Mouse (Mus musculus): ENCODE results near the gene Sbk3. TPM values are rescaled to one million over a fixed set of nuclear protein-coding genes. Genes with fewer than 3 reads are reported as not detected.

Gene Sbk3
- total RNA-seq, 2 experiments from 2014 or later = 0.34 to 0.85 TPM

GRCm38 (mm10) chr7:4995268-4996002 lies 24.5 kb upstream of the Sbk3 start:
- intact Hi-C loops (cut with DNase I) = loop anchor here (2.0 kb wide), 2 partner anchors 19 to 55 kb away; partner anchors contain the start of genes Fiz1, Gm44973, Zfp524 and Zfp580

DNA sequence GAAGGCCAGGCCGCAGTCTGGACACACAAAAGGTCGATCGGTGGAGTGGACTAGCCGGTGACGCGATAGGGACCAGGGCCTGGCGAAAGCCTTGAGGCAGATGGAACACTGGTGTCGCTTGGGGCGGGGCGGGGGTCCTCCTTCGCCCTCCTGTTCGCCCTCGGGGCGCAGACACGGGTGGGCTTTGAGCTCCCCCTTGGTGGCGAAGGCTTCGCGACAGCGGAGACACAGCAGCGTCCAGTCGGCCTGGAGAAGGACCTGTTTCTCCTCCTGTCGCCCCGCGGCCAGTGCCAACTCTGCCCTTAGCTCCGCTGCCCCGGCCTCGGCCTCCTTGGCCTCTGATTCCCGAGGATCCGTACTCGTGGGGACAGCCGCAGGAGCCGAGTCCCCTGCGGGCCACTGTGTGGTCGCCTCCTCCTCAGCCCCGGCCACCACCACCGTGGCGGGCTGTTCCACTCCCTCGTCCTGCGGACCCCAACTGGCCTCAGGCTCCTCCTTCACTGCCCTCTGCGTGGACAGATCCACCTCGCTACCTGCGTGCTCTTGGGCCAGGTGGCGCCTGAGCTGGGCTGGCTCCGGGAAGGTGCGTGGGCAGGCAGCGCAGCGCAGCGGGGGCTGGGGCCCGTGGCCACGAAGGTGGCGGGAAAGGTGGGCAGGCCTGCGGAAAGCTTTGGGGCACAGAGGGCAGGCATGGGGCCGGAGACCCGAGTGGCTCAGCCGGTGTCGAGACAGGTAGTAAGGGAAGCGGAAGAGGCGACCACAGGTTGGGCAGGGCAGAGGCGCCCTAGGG lies 23.2 kb upstream of the Sbk3 start:
- no peak for DNase-seq (ENCODE audit: low spot score in 2 of 2)
- intact Hi-C loops (cut with DNase I) = no loop called here

More at GRCm38 (mm10) chr7:4995268-4996002, 24.5 kb upstream of the Sbk3 start:
- DNase-seq (ENCODE audit: low spot score in 2 of 2) = peak in 1 of 2 experiments; percentile 15

DNA sequence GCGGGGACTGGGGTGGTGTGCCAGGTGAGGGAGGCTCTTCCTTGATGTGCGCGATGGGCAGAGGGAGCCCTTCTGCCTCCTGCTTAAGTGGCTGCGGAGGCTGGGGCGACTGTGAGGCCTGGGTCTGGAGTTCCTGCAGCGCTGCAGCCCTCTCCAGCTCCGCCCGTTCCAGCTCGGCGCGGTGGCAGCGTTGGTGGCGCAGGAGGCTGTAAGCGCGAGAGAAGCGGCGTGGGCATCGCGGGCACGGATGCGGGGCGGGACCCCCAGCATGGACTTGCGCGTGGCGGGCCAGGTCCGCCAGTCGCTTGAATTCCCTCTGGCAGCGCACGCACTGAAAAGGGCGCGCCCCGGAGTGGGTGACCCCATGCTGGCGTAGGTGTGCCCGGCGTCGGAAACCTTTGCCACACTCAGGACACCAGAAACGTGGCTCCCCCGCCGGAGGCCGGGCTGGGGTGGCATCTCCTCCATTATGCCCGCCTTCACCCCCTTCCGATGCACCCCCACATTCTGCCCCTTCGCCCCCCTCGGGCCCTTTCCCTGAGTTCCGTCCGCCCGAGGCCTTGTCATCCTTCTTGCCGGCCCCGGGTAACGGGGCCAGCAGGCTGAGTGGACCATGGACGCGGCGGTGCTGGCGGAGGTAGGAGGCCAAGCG lies 22.5 kb upstream of the Sbk3 start:
- intact Hi-C loops (cut with DNase I) = no loop called here
- DNase-seq (ENCODE audit: low spot score in 2 of 2) = no peak

DNA sequence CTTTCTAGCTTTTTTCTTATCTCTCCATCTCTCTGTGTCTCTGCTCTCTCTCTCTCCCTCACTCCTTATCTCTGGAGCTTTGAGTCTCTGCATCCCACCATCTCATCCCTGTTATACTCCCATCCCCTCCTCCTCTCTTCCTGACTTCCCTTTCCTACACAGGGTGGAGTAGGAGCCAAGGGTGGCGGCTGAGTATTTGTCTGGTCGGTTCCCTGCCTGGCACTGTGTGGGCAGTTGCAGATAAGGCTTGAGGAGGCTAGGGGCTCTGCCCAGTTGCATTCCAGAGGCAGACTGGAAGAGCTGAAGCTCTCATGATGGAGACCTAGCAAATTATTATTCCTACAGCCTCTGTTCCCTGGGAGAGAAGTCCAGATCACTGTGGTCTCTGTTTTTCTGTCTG lies 17.3 kb upstream of the Sbk3 start:
- no peak for DNase-seq (ENCODE audit: low spot score in 2 of 2)
- intact Hi-C loops (cut with DNase I) = no loop called here

- DNase-seq (ENCODE audit: low spot score in 2 of 2) = no peak
- intact Hi-C loops (cut with DNase I) = no loop called here
These were observed 5.9 kb upstream of the Sbk3 start for GRCm38 (mm10) chr7:4976832-4977231.

GRCm38 (mm10) chr7:4975455-4975854 lies 4.5 kb upstream of the Sbk3 start:
- no peak for DNase-seq (ENCODE audit: low spot score in 2 of 2)
- intact Hi-C loops (cut with DNase I) = no loop called here

DNA sequence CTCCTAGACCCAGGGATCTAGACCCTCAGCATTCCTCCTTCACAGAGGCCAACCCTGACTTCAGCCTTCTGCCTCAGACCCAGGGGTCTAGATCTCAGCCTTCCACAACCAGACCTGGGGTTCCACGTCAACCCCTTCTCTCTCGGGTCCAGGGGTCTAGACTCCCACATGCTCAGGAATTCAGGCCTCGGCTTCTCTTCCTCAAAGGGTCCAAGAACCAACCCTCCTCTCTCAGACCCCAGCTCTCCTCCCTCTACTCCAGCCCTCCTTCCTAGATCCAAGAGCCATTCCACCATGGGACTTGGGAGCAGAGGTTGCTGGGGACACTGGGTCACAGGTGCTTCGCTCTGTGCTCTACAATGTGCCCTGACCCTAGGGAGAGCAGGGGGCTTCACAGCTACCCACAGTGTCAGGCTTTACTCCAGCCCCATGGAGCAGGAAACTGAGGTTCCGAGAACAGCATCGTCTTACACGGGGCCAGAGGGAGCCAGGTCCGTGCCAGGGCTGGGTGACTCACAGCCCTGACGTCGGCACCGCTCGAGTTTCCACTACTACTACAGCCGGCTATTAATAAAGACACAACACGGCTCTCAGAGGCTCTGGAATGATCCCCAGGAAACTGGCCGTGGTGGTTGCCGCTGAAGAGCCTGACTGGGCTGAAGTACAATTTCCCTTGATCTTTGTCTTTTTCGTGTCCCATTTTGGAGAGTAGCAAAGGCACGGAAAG lies 1.5 kb upstream of the Sbk3 start:
- DNase-seq (ENCODE audit: low spot score in 2 of 2) = peak in 1 of 2 experiments; percentile 29
- intact Hi-C loops (cut with DNase I) = no loop called here

GRCm38 (mm10) chr7:4971710-4972109 lies 742 bp upstream of the Sbk3 start:
- intact Hi-C loops (cut with DNase I) = no loop called here
- no peak for DNase-seq (ENCODE audit: low spot score in 2 of 2)

- DNase-seq (ENCODE audit: low spot score in 2 of 2) = no peak
- intact Hi-C loops (cut with DNase I) = loop anchor here (1.0 kb wide), 1 partner anchor 22 kb away; no protein-coding TSS in a partner anchor
These were observed 6.0 kb downstream of the Sbk3 start for GRCm38 (mm10) chr7:4964988-4965387.

- DNase-seq (ENCODE audit: low spot score in 2 of 2) = peak; percentile 65
- intact Hi-C loops (cut with DNase I) = loop anchor here (1.0 kb wide), 1 partner anchor 21 kb away; no protein-coding TSS in a partner anchor
These were observed 6.7 kb downstream of the Sbk3 start, which contains the start of gene Sbk2 for GRCm38 (mm10) chr7:4964272-4964671. Gene Sbk2 (minus strand): TSS chr7:4964406.

DNA sequence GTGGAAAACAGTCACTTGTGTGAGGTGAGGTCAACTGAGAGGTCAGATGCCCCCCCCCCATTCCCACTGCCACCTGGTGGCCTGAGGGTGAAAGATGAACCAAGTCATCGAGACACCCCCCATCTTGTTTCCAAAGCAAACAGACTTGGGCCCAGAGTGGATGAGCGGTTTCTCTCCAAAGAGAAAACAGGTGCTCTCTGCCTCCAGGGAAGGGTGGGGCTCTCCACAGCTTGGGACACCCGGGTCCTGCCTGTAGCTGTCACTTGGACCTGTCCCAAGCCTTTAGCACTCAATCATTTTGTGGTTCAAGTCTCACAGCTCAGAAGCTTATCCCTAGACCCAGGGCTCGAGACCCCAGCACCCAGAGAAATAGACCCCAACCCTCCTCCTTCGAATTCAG lies 7.4 kb downstream of the Sbk3 start:
- DNase-seq (ENCODE audit: low spot score in 2 of 2) = no peak
- intact Hi-C loops (cut with DNase I) = no loop called here

DNA sequence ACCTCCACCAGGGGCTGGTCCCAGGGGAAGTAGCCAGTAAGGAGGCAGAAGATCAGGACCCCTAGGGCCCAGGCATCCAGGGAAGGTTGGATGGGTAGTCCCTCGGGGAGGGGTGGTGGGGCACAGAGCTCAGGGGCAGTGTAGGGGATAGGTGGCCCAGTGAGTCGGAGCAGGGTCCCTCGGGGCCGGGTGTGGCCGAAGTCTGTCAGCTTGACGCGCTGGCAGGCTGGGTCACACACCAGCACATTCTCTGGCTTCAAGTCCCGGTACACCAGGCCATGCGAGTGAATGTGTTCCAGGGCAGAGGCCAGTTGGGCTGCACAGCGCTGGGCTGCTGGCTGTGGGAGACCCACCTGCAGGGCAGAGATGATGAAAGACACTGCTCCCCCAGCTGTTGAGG lies 13.6 kb downstream of the Sbk3 start:
- no peak for DNase-seq (ENCODE audit: low spot score in 2 of 2)
- intact Hi-C loops (cut with DNase I) = no loop called here

DNA sequence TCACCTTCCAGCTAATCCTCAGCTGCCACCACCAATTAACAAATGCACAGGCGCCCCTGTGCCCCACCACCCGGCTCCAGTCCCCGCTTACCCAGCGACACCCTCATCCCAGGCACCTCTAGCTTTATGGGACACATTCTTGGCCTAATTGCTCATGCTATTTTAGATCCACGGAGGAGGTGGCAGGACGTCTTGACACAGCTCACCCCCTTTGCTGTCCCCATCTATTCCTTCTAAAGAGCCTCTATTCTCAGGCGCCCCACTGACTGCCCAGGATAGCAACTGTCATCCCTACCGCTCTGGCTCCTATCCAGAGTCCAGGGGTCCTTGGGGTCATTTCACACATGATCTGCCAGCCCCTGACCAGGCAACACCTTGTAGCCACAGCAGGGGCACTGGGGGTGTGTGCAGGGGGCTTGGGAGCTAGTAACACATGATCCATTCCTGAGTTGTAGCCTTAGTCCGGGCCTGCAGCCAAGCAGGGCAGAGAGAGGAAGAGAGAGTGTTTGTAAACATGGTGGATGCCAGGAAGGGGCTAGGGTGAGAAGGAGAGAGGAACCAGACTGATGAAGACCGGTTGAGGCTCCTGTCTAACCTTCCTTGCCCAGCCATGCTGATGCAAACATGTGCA lies 17.0 kb downstream of the Sbk3 start:
- intact Hi-C loops (cut with DNase I) = no loop called here
- no peak for DNase-seq (ENCODE audit: low spot score in 2 of 2)

GRCm38 (mm10) chr7:4950561-4951342 lies 20.2 kb downstream of the Sbk3 start:
- intact Hi-C loops (cut with DNase I) = no loop called here
- DNase-seq (ENCODE audit: low spot score in 2 of 2) = no peak

DNA sequence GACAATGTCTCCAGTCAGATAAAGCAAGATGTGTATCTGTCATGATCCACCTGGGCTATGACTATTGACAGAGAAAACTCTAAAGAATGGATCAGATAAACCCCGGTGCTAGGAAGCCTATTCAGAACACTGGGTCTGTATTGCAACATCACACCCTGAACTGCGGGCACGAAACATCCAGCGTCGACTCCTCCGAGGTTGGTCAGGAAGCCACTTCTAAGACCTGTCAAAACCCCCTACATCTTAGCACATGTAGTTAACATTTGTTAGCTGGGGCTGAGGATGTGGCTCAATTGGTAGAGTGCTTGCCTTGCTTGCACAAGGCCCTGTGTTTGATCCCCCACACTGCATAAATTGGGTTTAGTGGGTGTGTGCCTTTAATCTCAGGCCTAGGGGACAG lies 22.6 kb downstream of the Sbk3 start:
- no peak for DNase-seq (ENCODE audit: low spot score in 2 of 2)
- intact Hi-C loops (cut with DNase I) = no loop called here

DNA sequence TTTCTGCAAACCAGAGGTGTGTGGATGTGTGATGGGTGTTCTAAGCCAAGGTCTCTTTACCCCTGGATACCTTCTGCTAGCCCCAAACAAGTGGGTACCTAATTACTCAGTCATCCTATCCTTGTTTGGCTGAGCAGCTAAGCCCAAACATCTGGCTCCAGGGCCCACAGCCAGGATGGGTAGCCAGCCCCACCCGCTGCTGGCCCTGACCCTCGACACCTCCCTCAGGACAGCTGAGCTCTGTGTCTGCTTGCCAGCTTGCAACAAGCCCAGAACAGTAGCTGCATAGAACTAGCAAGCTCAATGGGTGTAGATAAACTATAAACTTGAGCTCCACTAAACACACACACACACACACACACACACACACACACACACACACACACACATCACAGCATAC lies 23.1 kb downstream of the Sbk3 start:
- DNase-seq (ENCODE audit: low spot score in 2 of 2) = no peak
- intact Hi-C loops (cut with DNase I) = no loop called here

DNA sequence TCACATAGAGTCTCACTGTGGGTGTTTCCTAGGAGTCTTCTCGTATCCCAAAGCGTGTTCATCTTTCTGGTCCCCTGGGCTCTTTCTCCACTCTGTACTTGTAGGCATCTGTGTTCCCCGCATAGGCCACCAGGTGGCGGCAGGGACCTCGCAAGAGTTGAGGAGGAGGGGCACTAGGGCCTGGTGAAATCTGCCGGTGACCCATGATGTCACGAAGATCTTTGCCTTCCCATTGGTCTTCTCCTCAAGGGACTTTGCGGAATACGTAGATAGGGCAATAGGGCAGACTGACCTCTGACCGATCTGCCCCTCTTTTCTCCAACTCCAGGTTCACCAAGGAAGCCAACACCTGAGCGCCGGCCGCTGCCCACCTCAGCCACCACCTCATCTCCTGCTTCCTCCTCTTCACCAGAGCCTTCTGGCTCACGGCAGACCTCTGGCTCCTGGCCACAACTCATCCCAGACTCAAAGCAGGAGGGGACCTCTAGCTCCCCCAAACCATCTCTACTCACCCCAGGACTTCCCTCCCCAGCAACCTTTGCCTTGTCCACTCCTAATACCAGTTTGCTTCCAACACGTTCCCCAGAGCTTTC lies 27.6 kb downstream of the Sbk3 start:
- intact Hi-C loops (cut with DNase I) = loop anchor here (1.0 to 5.0 kb wide), 4 partner anchors 21 to 104 kb away; partner anchors contain the start of genes Fiz1, Gm44973, Sbk2 and Zfp524
- peak; percentile 90 to 95 for DNase-seq (ENCODE audit: low spot score in 2 of 2)

DNA sequence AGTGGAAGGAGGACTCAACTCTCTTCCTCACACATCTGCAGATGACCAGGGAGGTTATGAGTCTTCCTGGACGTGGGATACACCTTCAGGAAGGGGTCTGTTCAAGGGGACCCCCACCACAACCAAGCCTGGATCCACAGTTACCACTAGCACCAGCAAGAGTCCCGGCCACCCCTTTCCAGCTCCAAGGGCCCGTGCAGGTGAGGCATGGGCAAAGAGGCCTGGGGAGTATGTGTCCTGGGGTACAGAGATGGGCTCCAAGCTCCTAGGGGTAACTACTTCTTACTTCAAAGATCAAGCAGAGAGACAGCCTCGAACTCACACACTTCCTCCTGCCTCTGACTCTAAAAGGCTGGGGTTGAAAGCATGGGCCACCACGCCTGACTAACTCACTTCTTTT lies 28.3 kb downstream of the Sbk3 start:
- intact Hi-C loops (cut with DNase I) = loop anchor here (1.0 to 5.0 kb wide), 4 partner anchors 22 to 105 kb away; partner anchors contain the start of genes Fiz1, Gm44973, Sbk2 and Zfp524
- DNase-seq (ENCODE audit: low spot score in 2 of 2) = no peak

All from left cerebral cortex, postnatal 25 days (tissue).